Comparison of ENCODE assay signal across 19 mouse cellular contexts in the genomic region with DNA sequence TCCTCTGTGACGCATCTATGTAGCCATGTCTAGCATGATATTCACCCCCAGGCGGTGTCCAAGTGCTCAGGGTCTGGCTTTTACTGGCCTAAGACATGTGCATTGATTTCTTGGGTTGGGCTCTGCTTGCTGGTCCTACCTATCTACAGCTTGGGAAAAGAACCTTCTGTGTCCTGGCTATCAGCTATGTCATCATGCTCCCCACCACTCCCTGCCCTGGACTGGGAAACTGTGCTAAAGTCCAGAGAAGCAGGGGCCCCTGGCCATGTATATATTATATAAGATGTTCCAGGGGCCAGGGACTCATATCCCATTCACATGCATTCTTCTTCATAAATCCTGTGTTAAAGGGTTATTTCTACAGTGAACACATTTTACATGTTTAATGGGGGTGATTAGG.
DNase-seq lines count a peak whose midpoint lies in the region; ATAC-seq and TF ChIP-seq lines count a peak whose summit lies in the region.
"Had no signal": no experiment of that assay in that cellular context is flagged by ENCODE, and none has a peak within 500 bp of the region (broad histone marks: within the 10 kb centered on the region; RNA-seq: fewer than 3 reads in every experiment).

No protein-coding gene starts in this region.

- peak; percentile 62; the same call in 1 of the 2 replicates for ATAC-seq in stomach, embryonic 15.5 days (ENCODE audit: insufficient read depth, low FRiP score, low read depth)
- no peak for ATAC-seq in stomach, postnatal 0 days (ENCODE audit: low FRiP score, low TSS enrichment)
- ATAC-seq in intestine, embryonic 16.5 days, result peak; percentile 97
- peak; percentile 62; the same call in 1 of the 2 replicates for ATAC-seq in stomach, embryonic 16.5 days (ENCODE audit: insufficient read depth, low FRiP score)
- ATAC-seq: activated CD4-positive, CD25-positive, alpha-beta regulatory T cell, adult 4 months; forebrain, embryonic 13.5 days; forebrain, embryonic 15.5 days had no signal

- H3K4me3 ChIP-seq in stomach, embryonic 15.5 days (replicated peaks), result no peak overlapping the region
- H3K4me3 ChIP-seq in stomach, postnatal 0 days (ENCODE audit: low read depth, low read length), result no peak overlapping the region
- no peak overlapping the region for H3K4me3 ChIP-seq in intestine, embryonic 16.5 days (ENCODE audit: low read length)
- H3K4me3 ChIP-seq in stomach, embryonic 16.5 days (replicated peaks; ENCODE audit: low read length), result no peak overlapping the region
- H3K4me3 ChIP-seq: embryonic facial prominence, embryonic 10.5 days; embryonic facial prominence, embryonic 12.5 days; forebrain, embryonic 13.5 days; forebrain, embryonic 15.5 days had no signal

- no peak for TF ChIP-seq EP300 in stomach, postnatal 0 days (optimal IDR thresholded peaks at IDR 0.05)

- no peaks in the 10 kb centered on the region for H3K36me3 ChIP-seq in stomach, embryonic 15.5 days
- no peaks in the 10 kb centered on the region for H3K36me3 ChIP-seq in stomach, postnatal 0 days (ENCODE audit: control insufficient read depth, insufficient read depth, low read length)
- no peaks in the 10 kb centered on the region for H3K36me3 ChIP-seq in intestine, embryonic 16.5 days (ENCODE audit: control insufficient read depth, insufficient read depth, low read length)
- no peaks in the 10 kb centered on the region for H3K36me3 ChIP-seq in stomach, embryonic 16.5 days (ENCODE audit: control insufficient read depth, insufficient read depth, low read length)
- H3K36me3 ChIP-seq: embryonic facial prominence, embryonic 12.5 days; forebrain, embryonic 15.5 days had no signal

- no peak overlapping the region for H3K27ac ChIP-seq in stomach, embryonic 15.5 days
- no peak overlapping the region for H3K27ac ChIP-seq in stomach, postnatal 0 days (replicated peaks)
- H3K27ac ChIP-seq in intestine, embryonic 16.5 days (ENCODE audit: low read length), result no peak overlapping the region
- H3K27ac ChIP-seq in stomach, embryonic 16.5 days (ENCODE audit: low read length), result no peak overlapping the region
- H3K27ac ChIP-seq: embryonic facial prominence, embryonic 10.5 days; embryonic facial prominence, embryonic 12.5 days; forebrain, embryonic 13.5 days; forebrain, embryonic 15.5 days had no signal

- H3K9ac ChIP-seq in stomach, embryonic 15.5 days, result no peak overlapping the region
- no peak overlapping the region for H3K9ac ChIP-seq in stomach, postnatal 0 days (ENCODE audit: low read length)
- no peak overlapping the region for H3K9ac ChIP-seq in intestine, embryonic 16.5 days (ENCODE audit: low read depth, low read length)
- H3K9ac ChIP-seq in stomach, embryonic 16.5 days (ENCODE audit: low read length), result no peak overlapping the region
- H3K9ac ChIP-seq: embryonic facial prominence, embryonic 12.5 days; forebrain, embryonic 13.5 days; forebrain, embryonic 15.5 days had no signal

- H3K9me3 ChIP-seq in stomach, embryonic 15.5 days, result 0 out of 2 replicates have a peak, but pooled peaks cover 3% of the 10 kb centered on the region
- H3K9me3 ChIP-seq in stomach, postnatal 0 days (ENCODE audit: control insufficient read depth, low read length), result no peaks in the 10 kb centered on the region
- no peaks in the 10 kb centered on the region; the same call in 1 of the 2 replicates for H3K9me3 ChIP-seq in intestine, embryonic 16.5 days (ENCODE audit: control insufficient read depth, low read length)
- no peaks in the 10 kb centered on the region for H3K9me3 ChIP-seq in stomach, embryonic 16.5 days (replicated peaks; ENCODE audit: control insufficient read depth, low read length)
- H3K9me3 ChIP-seq: embryonic facial prominence, embryonic 10.5 days; embryonic facial prominence, embryonic 12.5 days; forebrain, embryonic 13.5 days; forebrain, embryonic 15.5 days had no signal

- no peak for DNase-seq in stomach, postnatal 0 days (ENCODE audit: low spot score)
- no peak for DNase-seq in T-cell, adult 2 months (ENCODE audit: low spot score)
- no peak for DNase-seq in spleen, postnatal 36 days (ENCODE audit: low spot score in 2 of 2)
- DNase-seq: adrenal gland, adult 8-10 months; adrenal gland, postnatal 14 days; adrenal gland, postnatal 36 days; cerebellum, adult 11-12 months; cerebellum, adult 2 months; cerebellum, adult 9-10 months; cerebellum, postnatal 10 days; cerebellum, postnatal 25 days had no signal

- no peak for TF ChIP-seq CTCF in stomach, postnatal 0 days (IDR thresholded peaks at IDR 0.05; ENCODE audit: low read depth)

- 86% methylated on average over 2 of the region's 2 CpGs for WGBS in stomach, embryonic 15.5 days
- WGBS in stomach, postnatal 0 days, result 91% methylated on average over 2 of the region's 2 CpGs
- 94% methylated on average over 2 of the region's 2 CpGs for WGBS in intestine, embryonic 16.5 days
- WGBS in stomach, embryonic 16.5 days, result 84% methylated on average over 2 of the region's 2 CpGs

- H3K4me2 ChIP-seq in stomach, embryonic 15.5 days, result no peak overlapping the region
- H3K4me2 ChIP-seq in stomach, postnatal 0 days (replicated peaks; ENCODE audit: low read depth), result no peak overlapping the region
- H3K4me2 ChIP-seq in intestine, embryonic 16.5 days (ENCODE audit: low read depth, low read length), result no peak overlapping the region
- H3K4me2 ChIP-seq in stomach, embryonic 16.5 days (ENCODE audit: low read depth, low read length), result no peak overlapping the region
- H3K4me2 ChIP-seq: embryonic facial prominence, embryonic 12.5 days; forebrain, embryonic 13.5 days; forebrain, embryonic 15.5 days had no signal

- 0 out of 2 replicates have a peak, but pooled peaks cover 5% of the 10 kb centered on the region for H3K4me1 ChIP-seq in stomach, embryonic 15.5 days
- no peaks in the 10 kb centered on the region for H3K4me1 ChIP-seq in stomach, postnatal 0 days (replicated peaks; ENCODE audit: control insufficient read depth, insufficient read depth)
- no peaks in the 10 kb centered on the region for H3K4me1 ChIP-seq in intestine, embryonic 16.5 days (ENCODE audit: control insufficient read depth, insufficient read depth, low read length)
- H3K4me1 ChIP-seq in stomach, embryonic 16.5 days (ENCODE audit: control insufficient read depth, insufficient read depth, low read length), result 0 out of 2 replicates have a peak, but pooled peaks cover 5% of the 10 kb centered on the region
- H3K4me1 ChIP-seq: embryonic facial prominence, embryonic 10.5 days; embryonic facial prominence, embryonic 12.5 days; forebrain, embryonic 13.5 days had no signal

- H3K27me3 ChIP-seq in stomach, embryonic 15.5 days (replicated peaks), result no peaks in the 10 kb centered on the region
- no peaks in the 10 kb centered on the region for H3K27me3 ChIP-seq in stomach, postnatal 0 days (ENCODE audit: control insufficient read depth, insufficient read depth, low read length)
- H3K27me3 ChIP-seq in intestine, embryonic 16.5 days (replicated peaks; ENCODE audit: control insufficient read depth, insufficient read depth, low read length), result no peaks in the 10 kb centered on the region
- H3K27me3 ChIP-seq in stomach, embryonic 16.5 days (ENCODE audit: control insufficient read depth, insufficient read depth, low read length), result no peaks in the 10 kb centered on the region
- H3K27me3 ChIP-seq: embryonic facial prominence, embryonic 12.5 days; forebrain, embryonic 13.5 days; forebrain, embryonic 15.5 days had no signal
